Mouse (Mus musculus) testis, postnatal 14 days (tissue): ENCODE measurements around the gene Isg20l2.
"Not testable (repeated sequence)": the region's sequence is repeated elsewhere in the genome, so short reads cannot be mapped to it uniquely, and the experiment has no call there.

Experiments used
- DNase-seq: peaks from one replicate; pipeline ENCODE4 v3.0.0; 2021; ENCODE audit warnings: low spot score

The Isg20l2 gene

DNA sequence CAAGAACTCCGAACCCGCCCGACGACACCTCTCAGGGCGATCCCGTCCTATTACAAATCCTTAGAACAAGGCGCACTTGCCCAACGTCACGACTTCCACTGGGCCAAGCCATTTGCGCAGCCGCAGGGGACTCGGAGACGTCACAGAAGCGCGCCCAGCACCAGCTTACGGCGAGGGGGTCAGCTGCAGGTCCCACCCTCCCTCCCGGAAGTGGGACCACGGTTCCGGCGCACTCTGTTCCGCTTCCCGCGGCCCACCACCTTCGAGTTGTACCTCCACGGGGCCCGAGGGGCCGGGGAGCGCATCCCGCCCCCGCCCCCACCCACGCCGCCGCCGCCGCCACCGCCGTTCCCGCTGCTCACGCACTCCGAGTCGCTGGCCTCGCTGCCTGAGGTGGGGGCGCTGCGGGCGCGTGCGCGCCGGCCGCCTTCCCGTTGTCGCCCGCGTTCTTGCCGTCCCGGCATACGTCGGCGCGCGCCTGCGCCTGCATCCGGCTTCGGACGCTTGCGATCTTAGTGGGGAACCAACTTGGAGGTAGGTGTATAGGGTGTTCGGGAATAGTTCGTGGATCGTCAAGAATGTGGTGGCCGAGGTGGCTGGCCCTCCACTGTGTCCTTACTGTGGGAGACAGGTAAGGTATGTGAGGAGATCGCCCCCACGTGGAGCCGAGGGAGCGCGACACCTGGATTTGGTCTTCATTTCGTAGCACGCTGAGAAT lies at the start of gene Isg20l2, which contains the start of gene Rrnad1:
Gene Isg20l2, plus strand, starts transcription at position 237 of the 718 bp plus-strand sequence.
Gene Rrnad1, minus strand, starts transcription at position 640 of the 718 bp plus-strand sequence.
- peak; percentile 98 for DNase-seq

DNA sequence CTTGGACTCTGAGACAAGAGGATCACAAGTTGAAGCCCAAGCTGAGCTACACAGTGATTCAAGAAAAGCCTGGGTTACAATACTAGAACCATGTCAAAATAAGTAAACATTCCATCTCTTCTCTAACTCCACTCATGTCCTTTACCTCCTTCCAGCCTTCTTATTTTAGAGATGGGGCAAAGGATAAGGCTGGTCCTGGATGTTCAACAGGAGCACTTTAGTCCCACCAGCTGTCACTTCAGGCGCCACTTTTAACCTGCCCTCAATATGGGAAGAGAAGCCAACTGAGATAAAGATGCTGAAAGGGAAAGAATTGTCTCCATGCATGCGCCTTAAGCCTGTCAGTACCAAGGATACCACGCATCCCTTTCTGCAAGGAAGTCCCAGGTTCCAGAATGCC lies 45.8 kb upstream of the Isg20l2 start:
- no peak for DNase-seq

DNA sequence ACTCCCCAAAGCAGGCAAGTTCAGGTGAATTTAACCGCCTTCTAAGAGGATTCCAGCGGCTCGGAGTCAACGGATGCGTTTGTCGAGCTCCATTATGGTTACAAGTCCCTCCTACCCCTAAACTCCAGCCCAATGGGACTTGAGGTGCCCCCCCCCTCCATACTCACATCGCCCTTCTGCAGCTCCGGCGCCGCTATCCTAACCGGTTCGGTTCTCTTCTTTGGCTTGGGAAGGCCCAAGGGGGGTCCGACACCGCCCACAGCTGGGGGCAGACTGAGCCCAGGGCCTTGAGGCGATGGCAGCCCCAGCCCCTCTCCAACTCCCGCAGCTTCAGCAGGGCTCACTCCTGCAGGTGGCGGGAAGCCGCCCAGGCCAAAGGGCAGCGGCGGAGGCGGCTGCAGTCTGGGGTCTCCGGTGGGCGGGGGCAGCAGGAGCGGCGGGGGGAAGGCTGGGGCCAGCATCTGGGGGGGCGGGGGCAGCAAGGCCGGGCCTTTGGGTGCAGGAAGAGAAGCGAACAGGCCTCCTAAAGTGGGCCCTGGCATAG lies 45.3 kb upstream of the Isg20l2 start:
- peak; percentile 71 for DNase-seq

DNA sequence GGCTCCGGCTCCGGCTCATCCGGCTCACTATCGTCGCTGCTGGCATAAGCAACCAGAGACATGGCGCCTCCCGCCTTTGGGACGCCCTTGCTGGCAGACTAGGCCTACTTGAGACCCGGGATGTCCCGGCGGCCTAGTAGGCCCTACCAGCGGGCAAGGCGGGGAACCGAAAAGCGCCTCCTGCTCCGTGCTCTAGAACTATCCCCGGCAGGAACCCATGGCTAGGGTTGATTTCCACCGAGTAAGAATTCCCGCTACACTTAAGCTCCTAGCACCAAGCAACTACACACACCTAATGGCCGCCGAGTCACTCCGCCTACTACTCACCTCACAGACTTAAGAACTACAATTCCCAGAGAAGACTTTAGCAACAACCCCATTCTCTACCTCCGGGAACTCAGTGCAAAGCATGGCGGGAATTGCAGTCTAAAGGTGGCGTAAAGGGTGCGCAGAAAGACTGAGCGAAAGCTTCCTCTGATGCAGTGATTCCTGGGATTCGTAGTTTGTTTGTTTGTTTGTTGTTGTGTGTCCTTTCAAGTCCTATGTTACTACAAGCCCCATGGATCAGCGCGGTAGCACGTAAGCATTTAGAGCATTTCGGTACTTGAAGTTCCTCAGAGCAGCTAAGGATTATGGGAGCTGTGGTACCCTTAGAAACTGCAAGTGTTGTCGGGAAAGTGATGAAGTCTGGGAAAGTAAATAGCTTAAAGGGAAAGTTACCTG lies 44.7 kb upstream of the Isg20l2 start, which contains the start of gene Prcc:
Gene Prcc, minus strand, starts transcription at position 328 of the 723 bp plus-strand sequence.
- DNase-seq, result peak; percentile 96

DNA sequence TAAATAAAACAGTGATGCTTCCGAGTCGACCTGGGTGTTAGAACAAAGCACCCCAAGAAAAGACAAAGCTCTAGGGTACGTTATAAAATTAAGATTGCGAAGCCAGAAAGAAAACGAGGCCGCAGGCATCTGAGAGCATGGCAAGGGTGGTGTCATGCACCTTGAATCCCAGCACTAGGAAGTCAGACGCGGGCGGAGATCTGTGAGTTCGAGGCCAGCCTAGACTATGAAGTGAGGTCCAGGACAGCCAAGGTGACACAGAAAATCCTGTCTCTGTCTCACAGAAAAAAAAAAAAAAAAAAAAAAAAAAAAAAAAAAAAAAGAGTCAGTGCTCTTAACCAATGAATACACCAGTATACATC lies 44.1 kb upstream of the Isg20l2 start:
- DNase-seq, result no peak

DNA sequence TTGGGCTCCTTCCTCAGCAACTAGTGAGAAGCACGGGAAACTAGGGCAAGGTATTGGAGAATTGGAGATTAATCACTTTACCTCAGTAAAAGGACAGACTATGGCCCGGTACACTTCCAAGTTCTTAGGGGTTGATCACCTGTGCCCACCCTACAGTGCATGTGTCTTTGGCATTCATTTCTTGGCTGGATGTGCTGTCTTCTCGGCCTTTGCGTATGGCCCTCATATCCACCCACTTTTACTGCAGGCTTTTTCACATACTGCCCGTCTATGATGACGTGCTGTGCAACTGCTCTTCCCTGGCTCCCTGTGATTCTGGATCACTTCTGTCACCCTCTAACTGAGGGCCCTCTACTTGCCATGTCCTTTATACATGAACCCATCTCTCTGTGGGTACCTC lies 43.7 kb upstream of the Isg20l2 start:
- no peak for DNase-seq

DNA sequence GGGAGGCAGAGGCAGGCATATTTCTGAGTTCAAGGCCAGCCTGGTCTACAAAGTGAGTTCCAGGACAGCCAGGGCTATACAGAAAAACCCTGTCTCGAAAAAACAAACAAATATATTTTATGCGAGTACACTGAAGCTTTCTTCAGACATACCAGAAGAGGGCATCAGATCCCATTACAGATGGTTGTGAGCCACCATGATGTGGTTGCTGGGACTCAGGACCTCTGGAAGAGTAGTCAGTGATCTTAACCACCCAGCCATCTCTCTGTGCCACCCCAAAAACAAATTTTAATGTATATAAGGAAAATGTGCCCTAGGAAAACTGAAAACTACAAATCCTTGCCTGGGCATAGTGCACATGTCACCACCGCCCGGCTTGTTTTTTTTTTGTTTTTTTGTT lies 42.7 kb upstream of the Isg20l2 start:
- not testable (repeated sequence) for DNase-seq

DNA sequence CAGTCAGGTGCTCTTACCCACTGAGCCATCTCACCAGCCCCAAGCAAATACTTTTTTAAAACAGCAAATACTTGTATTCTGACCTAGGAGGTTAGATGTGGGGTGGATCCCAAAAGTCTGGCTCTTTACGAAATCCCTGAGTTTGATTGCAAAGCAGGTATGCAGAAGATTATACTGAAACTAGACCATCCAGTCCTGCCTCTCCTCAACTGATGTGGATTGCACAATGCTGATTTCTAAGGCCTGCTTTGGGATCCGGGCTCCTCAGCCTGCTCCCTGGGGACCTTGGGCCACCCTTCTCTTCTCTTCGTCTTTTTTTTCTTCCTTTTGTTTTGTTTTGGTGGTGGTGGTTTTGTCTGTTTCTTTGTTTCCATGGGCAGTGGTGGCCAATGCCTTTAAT lies 38.6 kb upstream of the Isg20l2 start:
- no peak for DNase-seq

DNA sequence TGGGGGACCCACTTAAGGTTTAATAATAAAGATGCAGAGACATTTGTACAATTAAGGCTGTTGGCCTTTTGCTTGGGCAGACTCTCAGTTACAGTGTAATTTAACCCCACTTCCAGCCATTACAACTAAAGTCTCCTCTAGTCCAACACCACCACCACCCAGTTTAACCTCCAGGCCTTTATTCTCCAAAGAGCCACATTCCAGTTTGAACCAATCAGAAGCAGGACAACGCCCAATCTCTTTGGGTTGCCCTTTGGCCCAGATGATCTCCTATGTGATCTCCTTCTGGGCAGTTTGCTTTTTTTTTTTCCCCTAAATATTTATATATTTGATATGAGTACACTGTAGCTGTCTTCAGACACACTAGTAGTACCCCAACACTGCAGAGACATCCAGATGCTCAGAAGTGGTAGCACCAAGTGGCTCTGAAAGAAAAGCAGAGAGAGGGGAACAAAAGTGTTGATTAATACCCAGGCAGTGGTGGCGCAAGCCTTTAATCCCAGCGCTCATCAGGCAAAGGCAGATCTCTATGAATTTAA lies 36.7 kb upstream of the Isg20l2 start:
- DNase-seq, result no peak

DNA sequence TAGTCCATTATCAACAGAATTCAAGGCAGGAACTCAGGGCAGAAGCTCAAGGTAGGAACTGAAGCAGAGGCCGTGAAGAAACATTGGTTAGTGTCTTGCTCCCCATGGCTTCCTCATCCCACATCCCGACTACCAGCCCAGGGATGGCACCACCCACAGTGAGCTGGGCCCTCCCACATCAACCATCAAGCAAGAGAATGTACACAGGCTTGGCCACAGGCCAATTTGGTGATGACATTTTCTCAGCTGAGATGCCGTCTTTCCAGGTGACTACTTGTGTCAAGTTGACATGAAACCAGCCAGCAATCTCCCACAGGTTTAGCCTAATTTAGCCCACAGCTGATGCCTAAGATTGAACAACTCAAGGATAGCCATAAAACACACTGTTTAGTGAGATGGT lies 30.8 kb upstream of the Isg20l2 start:
- no peak for DNase-seq

DNA sequence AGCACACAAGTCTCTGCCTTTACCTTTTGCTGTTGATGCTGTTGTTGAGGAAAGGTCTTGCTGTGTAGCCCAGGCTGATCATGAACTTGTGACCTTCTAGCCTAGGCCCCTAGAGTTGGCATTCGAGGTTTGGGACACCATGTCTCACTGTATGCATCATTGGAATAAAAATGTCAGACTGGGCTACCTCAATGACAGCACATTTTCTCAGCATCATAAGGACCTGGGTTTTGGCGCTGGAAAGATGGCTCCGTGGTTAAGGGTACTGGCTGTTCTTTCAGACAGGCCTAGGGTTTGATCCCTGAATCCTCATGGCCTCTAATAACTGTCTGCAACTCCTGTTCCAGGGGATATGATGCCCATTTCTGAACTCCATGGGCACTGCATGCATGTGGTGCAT lies 30.3 kb upstream of the Isg20l2 start:
- no peak for DNase-seq

DNA sequence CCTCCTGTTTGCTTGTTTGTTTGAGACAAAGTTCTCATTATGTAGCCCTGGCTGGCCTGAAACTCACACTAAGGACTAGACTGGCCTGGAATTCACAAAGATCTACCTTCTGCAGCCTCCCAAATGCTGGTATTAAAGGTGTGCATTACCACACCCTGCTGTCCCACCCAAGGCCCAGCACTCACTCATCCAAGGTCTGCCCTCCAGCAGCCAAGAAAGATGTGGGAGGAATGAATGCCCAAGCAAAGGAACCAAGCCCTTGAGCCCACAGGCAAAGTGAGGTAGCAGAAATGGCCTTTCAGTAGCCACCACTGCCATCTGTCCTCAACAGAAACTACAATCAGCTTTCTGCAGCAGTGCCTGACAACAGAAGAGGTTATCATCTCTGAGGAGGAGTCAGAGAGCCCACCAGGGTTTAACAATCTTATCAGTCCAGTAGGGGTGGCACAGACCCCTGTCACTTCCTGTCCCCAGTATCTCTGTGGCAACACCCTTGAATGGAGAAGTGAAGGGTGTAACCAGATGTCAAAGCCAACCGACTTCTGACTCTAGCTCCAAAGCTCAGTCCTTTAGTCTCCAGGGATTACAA lies 29.0 kb upstream of the Isg20l2 start:
- DNase-seq, result no peak

DNA sequence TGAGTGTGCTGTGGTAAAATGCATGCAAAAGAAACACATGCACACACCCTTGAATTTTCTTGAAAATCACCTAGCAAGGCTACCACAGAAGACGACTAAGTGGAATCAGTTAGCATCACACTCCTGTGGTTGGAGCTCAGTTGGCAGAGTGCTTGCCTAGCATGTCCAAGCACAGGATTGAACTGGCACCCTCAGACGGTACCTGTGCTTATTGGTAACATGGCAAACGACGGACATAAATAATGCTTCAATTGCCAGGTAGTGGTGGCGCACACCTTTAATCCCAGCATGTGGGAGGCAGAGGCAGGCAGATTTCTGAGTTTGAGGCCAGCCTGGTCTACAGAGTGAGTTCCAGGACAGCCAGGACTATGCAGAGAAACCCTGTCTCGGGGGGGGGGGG lies 28.2 kb upstream of the Isg20l2 start:
- DNase-seq, result not testable (repeated sequence)

DNA sequence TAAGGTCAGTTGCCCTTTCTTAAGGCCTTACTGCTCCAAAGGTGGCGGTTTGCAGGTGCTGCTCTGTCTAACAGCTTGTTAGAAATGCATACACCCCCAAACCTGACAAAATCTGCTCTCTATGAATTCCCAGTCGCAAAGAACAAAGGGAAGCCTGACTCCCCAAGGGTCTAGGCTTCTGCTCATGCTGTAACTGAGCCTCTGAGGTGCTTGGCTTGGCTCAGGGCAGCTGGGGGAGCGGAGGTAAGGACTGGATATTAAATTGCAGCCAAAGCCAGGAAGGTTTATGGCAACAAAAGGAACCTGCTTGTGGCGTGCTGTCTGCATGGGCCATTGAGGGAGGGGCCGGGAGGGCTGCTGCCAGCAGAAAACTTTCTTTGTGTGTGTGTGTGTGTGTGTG lies 26.3 kb upstream of the Isg20l2 start:
- DNase-seq, result no peak

DNA sequence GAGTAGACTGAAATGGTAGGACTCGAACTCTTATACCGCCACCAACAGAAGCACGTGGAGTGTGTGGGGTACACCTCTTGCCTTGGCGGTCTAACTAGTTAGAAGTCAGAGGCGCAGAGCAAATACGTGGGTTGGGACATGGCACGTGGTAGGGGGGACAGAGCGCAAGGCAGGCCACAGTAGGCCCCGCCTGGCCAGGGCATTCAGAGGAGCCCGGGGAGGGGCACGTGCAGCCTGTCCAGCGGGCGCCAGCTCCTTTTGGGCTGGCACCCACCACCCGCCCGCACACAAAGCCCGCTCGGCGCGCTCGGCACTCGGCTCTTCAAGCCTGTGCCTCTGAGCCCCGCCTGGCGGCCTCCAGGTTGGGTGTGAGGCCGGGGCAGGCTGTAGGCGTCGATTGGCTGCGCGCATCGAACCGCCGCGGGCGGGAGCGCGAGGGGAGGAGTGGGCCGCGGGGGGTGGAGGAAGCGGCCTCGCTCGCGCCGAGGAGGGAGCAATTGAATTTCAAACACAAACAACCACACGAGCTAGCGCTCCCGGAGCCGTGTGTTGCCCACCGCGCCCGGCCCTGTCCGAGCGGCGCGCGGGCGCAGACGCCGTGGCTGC lies 24.1 kb upstream of the Isg20l2 start, which contains the start of gene Hdgf:
Gene Hdgf, plus strand, starts transcription at position 442 of the 606 bp plus-strand sequence.
- peak; percentile 96 for DNase-seq

DNA sequence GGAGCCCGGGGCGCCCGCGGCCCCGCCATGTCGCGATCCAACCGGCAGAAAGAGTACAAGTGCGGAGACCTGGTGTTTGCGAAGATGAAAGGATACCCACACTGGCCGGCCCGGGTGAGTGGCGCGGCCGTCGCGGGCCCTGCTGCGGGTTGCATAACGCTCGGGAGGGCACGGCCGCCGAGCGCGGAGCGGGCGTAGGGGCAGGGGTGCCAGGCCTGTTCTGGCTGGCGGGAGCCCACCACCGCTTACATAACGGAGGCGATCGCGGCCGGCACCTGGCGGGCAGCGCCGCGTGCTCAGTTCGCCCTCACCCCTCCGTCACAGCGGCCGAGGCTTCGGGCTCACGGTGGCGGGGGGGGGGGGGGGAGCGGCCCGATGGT lies 23.5 kb upstream of the Isg20l2 start:
- DNase-seq, result peak; percentile 75

DNA sequence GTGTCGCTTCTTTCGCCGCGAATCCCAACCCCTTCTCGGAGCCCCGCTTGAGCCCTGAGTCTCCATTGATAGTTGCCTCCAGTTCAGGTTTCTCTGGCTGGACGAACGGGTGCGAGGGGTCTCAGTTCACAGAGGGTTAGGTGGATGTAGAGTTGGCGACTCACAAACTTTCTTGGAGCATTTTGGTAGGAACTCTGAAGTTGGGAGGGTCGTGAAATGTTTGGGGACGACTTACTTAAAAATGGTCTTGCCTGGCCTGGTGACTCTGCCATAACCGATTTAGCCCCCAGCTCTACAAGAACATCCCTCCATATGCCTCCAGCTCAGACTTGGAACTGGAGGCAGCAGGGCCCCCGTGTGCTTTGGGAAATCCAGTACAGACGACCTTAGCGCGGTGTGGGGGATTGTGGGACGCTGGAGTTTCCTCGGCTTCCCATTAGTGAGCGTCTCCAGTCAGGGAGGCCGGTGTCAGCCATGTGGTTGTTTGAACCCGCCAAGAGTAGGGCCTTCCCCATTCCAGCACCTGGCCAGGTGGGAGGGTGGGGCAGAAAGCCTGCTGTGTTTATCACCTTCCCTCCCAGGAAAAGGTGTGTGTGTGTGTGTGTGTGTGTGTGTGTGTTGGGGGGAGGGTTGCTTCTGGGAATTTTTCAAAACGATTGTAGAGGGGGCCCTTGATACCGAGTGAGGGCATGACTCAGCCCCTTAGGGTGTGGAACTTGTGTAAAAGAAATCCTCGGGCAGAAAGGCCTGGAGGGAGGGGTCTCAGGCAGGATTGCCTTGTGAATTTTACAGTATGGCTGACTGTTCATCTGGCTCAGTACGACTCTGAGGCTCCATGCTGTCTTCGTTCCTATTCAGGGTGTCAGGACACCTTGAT lies 22.9 kb upstream of the Isg20l2 start:
- DNase-seq, result peak; percentile 46

DNA sequence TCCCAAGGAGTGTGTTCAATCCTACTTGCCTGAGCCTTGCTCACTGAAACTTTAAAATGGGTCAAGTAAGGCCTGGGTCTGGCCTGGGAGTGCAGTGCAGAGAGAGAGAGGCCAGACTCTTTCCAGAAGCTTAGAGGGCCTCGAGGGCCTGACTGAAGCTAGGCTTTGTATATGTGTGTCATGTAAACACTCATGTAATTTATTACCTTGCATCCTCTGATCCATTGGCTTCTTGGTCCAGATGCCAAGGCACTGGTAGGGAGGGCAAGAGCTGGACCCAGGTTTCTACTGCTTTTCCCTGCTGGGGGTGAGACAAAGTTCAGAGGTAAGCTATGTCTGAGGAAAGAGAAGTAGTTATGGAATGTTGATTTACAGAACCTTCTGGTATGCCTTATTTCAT lies 22.2 kb upstream of the Isg20l2 start:
- DNase-seq, result no peak

DNA sequence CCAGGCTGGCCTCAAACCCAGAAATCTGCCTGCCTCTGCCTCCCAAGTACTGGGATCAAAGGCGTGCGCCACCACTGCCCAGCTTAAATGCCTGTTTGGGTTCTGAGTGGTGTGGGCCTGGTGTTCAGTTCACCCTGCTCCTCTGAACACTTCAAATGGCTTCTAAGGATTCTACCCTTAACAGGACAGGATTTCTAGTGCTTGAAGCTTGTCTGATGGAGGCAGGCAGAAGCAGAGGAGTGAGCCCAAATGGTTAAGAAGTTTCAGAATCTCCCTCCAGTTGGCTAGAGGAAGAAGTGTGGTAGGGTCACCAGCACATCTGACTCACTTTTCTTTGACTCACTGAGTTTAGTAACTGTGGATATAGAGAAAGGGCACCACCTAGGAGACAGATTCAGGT lies 20.7 kb upstream of the Isg20l2 start:
- no peak for DNase-seq

DNA sequence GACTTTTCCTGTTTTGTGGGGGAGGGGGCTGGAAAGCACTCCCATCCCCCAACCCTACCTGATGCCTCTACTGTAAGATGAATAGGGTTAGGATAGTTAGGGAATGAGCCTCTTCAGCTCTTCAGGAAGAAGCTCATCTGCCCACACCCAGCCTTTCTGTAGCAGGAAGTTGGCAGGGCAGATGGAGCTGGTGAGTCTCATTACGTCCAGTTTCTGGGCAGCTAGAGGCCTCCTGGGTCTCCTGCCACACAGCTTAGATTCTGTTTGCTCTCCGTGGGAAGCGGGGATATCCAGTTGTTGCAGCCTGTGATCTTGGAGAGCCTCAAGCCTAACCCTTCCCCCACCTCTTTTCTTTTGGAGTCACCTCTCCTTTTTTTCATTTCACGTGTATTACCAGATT lies 20.2 kb upstream of the Isg20l2 start:
- no peak for DNase-seq

DNA sequence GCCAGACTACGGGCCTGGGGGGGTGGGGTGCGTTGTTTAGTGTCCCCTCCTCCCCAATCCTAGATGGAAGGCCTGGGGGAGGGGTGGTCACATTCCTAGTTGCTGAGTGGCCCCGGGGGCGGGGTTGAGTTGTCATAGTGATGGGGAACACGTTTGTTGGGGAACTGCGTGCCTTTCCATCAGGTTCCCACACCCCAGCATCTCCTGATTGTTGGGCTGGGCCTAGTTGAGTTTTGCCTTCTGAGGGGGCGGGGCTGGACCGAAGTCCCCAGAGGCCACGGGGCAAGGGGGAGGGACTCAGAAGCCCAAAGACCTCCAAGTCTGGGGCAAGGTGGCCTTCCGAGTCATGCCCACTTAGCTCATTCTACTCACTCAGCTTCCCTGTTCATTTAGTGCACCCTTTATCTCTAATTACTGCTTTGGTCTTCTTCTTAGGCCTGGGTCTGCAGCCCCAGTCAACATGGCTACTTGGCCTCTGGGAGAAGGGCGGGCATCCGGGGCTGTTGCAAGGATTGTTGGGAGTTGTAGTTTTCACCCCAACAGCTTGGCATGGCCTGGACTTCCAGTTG lies 19.5 kb upstream of the Isg20l2 start:
- peak; percentile 80 for DNase-seq
